Mouse (Mus musculus) midbrain, embryonic 10.5 days (tissue): ENCODE results near the gene Mindy1. TPM values are rescaled to one million over a fixed set of nuclear protein-coding genes. Genes with fewer than 3 reads are reported as not detected.

Experiments used
- DNase-seq: peaks from one replicate; pipeline ENCODE4 v3.0.0-alpha.2; 2017; ENCODE audit warnings: low spot score
- H3K27ac ChIP-seq: fragments of 300-500 bp; sonication (generic); replicated peaks from 2 replicates; pipeline ENCODE4 v1.5.1; 2016; ENCODE audit warnings: mild to moderate bottlenecking
- H3K27me3 ChIP-seq: fragments of 300-500 bp; sonication (generic); 2 replicates; pipeline ENCODE4 v1.6.1; 2016; ENCODE audit warnings: low read depth, mild to moderate bottlenecking; ENCODE audit not compliant: poor library complexity, severe bottlenecking
- H3K36me3 ChIP-seq: fragments of 300-500 bp; sonication (generic); 2 replicates; pipeline ENCODE4 v1.6.1; 2016; ENCODE audit warnings: mild to moderate bottlenecking, moderate library complexity
- H3K4me1 ChIP-seq: fragments of 300-500 bp; sonication (generic); 2 replicates; pipeline ENCODE4 v1.6.1; 2016
- H3K4me3 ChIP-seq: fragments of 300-500 bp; sonication (generic); 2 replicates; pipeline ENCODE4 v1.5.1; 2016; ENCODE audit warnings: mild to moderate bottlenecking, moderate library complexity
- H3K9me3 ChIP-seq: fragments of 300-500 bp; sonication (generic); replicated peaks from 2 replicates; pipeline ENCODE4 v1.6.1; 2016; ENCODE audit warnings: mild to moderate bottlenecking
- WGBS: fragments of 180-500 bp; shearing (Covaris S2); methylation state at CpG from one replicate; pipeline ENCODE4 v1.1.7; 2016; 5-methylcytosine and 5-hydroxymethylcytosine counted together
- polyA plus RNA-seq: library from polyadenylated mRNA; unstranded; fragments of >200 nt; fragmentation: Nextera tagmentation; extraction: Ambion mirVana; gene quantifications from 2 replicates; pipeline ENCODE4 v1.2.1, GENCODE M21; 2016

Mindy1 gene
- polyA plus RNA-seq, 1 experiment from 2014 or later, result 29.2 TPM

- DNase-seq, result no peak
- peaks cover 37% of the 10 kb centered on the region for H3K36me3 ChIP-seq
- H3K4me3 ChIP-seq, result no peak overlapping the region
- WGBS, result 89% methylated on average over 7 of the region's 7 CpGs
- no peak overlapping the region for H3K27ac ChIP-seq
- H3K27me3 ChIP-seq, result no peaks in the 10 kb centered on the region
- H3K9me3 ChIP-seq, result no peaks in the 10 kb centered on the region
- H3K4me1 ChIP-seq, result peaks cover 25% of the 10 kb centered on the region
Measured at GRCm38 (mm10) chr3:95286510-95286909, 5.4 kb downstream of the Mindy1 start.

DNA sequence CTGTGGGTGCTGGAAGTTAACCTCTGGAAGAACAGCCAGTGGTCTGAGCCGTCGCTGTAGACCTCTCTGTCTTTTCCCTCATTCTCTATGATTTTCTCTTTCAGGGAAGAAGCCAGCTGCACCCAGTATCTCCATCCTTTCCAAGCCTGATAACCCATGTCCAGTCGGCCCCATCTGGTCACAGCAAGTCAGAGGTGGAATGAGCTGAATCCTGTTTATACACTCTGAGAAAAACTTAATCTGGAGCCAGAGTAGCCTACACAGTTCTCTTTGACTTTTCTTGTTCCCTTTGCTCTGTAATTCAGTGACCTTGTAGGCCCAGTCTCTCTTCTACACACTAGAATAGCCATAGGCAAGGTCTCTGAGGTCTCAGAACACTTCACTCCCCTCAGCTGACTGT is 6.4 kb downstream of the Mindy1 start:
- H3K36me3 ChIP-seq, result peaks cover 43% of the 10 kb centered on the region
- WGBS, result 93% methylated on average over 3 of the region's 3 CpGs
- peaks cover 17% of the 10 kb centered on the region for H3K4me1 ChIP-seq
- no peaks in the 10 kb centered on the region for H3K27me3 ChIP-seq
- H3K4me3 ChIP-seq, result no peak overlapping the region
- H3K9me3 ChIP-seq, result no peaks in the 10 kb centered on the region
- DNase-seq, result no peak
- no peak overlapping the region for H3K27ac ChIP-seq

DNA sequence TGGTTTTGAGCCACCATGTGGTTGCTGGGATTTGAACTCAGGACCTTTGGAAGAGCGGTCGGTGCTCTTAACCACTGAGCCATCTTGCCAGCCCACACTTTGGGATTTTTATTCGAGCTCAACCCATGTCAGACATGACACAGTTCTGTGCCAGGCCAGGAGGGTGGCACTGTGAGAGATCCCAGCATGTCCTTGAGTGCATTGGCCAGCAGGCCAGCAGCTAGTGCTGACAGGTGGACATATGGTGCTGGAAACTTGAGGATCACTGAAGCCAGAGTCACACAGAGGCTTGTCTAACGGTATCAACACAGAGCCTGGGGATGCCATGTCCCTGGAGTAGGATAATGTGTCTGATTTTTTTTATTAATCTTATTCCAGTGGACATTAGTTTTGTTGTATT is 8.3 kb downstream of the Mindy1 start:
- Histone ChIP-seq H3K36me3 (peaks cover 61% of the 10 kb centered on the region), H3K4me1 (peaks cover 5% of the 10 kb centered on the region; the same call in 1 of the 2 replicates), H3K4me3 (no peak overlapping the region), H3K27ac (no peak overlapping the region), H3K27me3 (no peaks in the 10 kb centered on the region), H3K9me3 (no peaks in the 10 kb centered on the region)
- no peak for DNase-seq
- WGBS, result 95% methylated on average over 4 of the region's 4 CpGs

- Histone ChIP-seq H3K4me1 (no peaks in the 10 kb centered on the region), H3K4me3 (no peak overlapping the region), H3K27me3 (no peaks in the 10 kb centered on the region), H3K9me3 (no peaks in the 10 kb centered on the region), H3K36me3 (peaks cover 68% of the 10 kb centered on the region), H3K27ac (no peak overlapping the region)
- no peak for DNase-seq
- 82% methylated on average over 6 of the region's 6 CpGs for WGBS
Measured at GRCm38 (mm10) chr3:95290156-95290555, 9.0 kb downstream of the Mindy1 start.

GRCm38 (mm10) chr3:95291041-95291440 is 9.9 kb downstream of the Mindy1 start:
- Histone ChIP-seq H3K27me3 (no peaks in the 10 kb centered on the region), H3K4me1 (peaks cover 2% of the 10 kb centered on the region; the same call in 1 of the 2 replicates), H3K27ac (no peak overlapping the region), H3K9me3 (no peaks in the 10 kb centered on the region), H3K4me3 (no peak overlapping the region), H3K36me3 (peaks cover 75% of the 10 kb centered on the region)
- WGBS, result 91% methylated on average over 4 of the region's 4 CpGs
- no peak for DNase-seq

- peaks cover 6% of the 10 kb centered on the region; the same call in 1 of the 2 replicates for H3K4me1 ChIP-seq
- H3K27me3 ChIP-seq, result no peaks in the 10 kb centered on the region
- H3K9me3 ChIP-seq, result no peaks in the 10 kb centered on the region
- H3K4me3 ChIP-seq, result no peak overlapping the region
- H3K27ac ChIP-seq, result no peak overlapping the region
- DNase-seq, result no peak
- 87% methylated on average over 2 of the region's 2 CpGs for WGBS
- H3K36me3 ChIP-seq, result peaks cover 83% of the 10 kb centered on the region
Measured at GRCm38 (mm10) chr3:95292899-95293298, 11.8 kb downstream of the Mindy1 start.

DNA sequence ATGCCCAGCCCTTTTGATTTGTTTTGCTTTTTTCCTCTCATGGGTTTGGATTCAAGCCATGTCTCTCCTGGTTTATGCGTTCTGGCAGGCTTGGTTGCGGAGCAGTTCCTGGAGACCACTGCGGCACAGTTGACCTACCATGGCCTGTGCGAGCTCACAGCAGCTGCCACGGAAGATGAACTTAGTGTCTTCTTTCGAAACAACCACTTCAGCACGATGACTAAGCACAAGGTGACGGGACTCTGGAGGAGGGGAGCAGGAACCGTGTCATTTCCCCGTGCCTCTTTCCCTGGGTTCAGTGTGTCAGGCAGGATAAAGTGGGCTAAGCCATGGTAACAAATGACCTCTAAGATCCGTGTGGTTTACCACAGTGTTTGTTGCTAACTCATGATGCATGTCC is 12.4 kb downstream of the Mindy1 start:
- WGBS, result 85% methylated on average over 11 of the region's 11 CpGs
- peaks cover 77% of the 10 kb centered on the region for H3K36me3 ChIP-seq
- DNase-seq, result no peak
- H3K27ac ChIP-seq, result no peak overlapping the region
- no peaks in the 10 kb centered on the region for H3K9me3 ChIP-seq
- H3K27me3 ChIP-seq, result no peaks in the 10 kb centered on the region
- no peak overlapping the region for H3K4me3 ChIP-seq
- peaks cover 6% of the 10 kb centered on the region; the same call in 1 of the 2 replicates for H3K4me1 ChIP-seq

DNA sequence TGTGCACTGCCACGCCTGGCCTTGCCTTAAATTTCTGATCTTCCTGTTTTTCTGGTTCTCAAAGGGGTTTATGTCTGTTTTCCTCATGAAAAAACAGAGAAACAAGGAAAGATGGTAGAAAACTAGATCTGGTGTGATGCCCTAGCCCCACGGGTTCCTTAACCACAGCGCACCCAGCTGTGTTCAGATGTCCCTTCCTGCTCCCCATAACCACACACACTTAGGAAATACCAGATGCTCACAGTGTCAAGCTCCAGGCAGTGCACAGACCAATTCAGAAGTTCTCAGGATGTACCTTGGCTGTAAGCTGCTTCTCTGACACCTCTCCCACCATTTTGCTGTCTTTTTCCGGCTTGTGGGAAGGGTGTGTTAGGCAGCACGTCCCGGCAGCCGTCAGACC is 13.2 kb downstream of the Mindy1 start:
- no peak for DNase-seq
- Histone ChIP-seq H3K9me3 (no peaks in the 10 kb centered on the region), H3K27me3 (no peaks in the 10 kb centered on the region), H3K36me3 (peaks cover 73% of the 10 kb centered on the region), H3K4me3 (no peak overlapping the region), H3K27ac (no peak overlapping the region), H3K4me1 (peaks cover 6% of the 10 kb centered on the region; the same call in 1 of the 2 replicates)
- 82% methylated on average over 7 of the region's 7 CpGs for WGBS

DNA sequence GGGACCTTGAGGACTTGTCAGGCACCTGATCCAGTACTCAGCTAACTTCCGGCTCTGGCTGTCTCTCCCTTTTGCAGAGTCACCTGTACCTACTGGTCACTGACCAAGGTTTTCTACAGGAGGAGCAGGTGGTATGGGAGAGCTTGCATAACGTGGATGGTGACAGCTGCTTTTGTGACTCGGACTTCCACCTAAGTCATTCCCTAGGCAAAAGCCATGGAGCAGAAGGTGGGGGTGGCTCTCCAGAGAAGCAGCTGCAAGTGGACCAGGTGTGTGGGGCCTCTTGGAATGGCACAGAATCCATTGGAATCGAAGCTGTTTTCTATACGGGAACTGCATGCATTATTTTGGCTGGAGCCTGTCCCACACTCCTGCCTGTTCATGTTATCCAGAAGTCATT is 13.6 kb downstream of the Mindy1 start:
- no peak overlapping the region for H3K4me3 ChIP-seq
- H3K27me3 ChIP-seq, result no peaks in the 10 kb centered on the region
- WGBS, result 88% methylated on average over 5 of the region's 5 CpGs
- H3K27ac ChIP-seq, result no peak overlapping the region
- H3K9me3 ChIP-seq, result no peaks in the 10 kb centered on the region
- peaks cover 70% of the 10 kb centered on the region for H3K36me3 ChIP-seq
- DNase-seq, result no peak
- H3K4me1 ChIP-seq, result peaks cover 6% of the 10 kb centered on the region; the same call in 1 of the 2 replicates

DNA sequence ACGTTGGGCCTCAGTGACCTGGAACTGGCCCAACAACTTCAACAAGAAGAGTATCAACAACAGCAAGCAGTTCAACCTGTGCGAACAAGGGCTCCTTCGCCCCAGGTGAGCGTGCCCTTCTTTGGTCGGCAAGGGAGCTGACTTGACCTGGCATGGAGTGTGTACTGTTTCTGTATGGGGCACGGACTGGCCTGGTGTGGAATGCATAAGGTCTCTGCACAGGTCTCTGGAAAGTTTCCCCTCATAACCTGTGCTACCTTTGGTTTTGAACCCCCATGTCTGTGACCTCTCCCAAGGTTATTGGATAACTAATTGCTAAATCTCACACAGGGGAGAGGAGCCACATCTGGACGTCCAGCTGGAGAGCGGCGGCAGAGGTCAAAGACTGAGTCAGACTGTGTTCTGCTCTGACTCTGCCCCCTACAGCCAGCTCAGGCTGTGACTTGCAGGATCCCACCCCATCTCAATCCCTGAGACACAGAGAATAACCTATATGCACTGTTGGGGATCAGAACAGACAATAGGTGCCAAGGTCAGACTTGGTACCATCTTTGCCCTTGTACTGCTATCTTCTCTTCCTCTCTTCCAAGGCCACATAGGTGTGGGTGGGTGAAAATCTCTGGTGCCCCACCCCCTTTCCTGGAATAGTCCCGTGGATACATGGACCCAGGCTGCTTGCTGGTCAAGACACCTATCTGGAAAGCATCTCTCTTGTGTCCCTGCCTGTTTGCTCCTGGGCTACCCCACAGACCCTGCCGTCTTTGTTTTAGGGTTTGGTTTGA is 14.4 kb downstream of the Mindy1 start:
- H3K4me3 ChIP-seq, result no peak overlapping the region
- WGBS, result 83% methylated on average over 11 of the region's 11 CpGs
- no peaks in the 10 kb centered on the region for H3K9me3 ChIP-seq
- no peak overlapping the region for H3K27ac ChIP-seq
- no peak for DNase-seq
- peaks cover 64% of the 10 kb centered on the region for H3K36me3 ChIP-seq
- peaks cover 6% of the 10 kb centered on the region; the same call in 1 of the 2 replicates for H3K4me1 ChIP-seq
- H3K27me3 ChIP-seq, result no peaks in the 10 kb centered on the region

GRCm38 (mm10) chr3:95296103-95296469 is 14.9 kb downstream of the Mindy1 start:
- H3K4me1 ChIP-seq, result peaks cover 6% of the 10 kb centered on the region; the same call in 1 of the 2 replicates
- whole genome bisulfite sequencing, result 13% methylated on average over 5 of the region's 5 CpGs
- no peaks in the 10 kb centered on the region for H3K27me3 ChIP-seq
- no peaks in the 10 kb centered on the region for H3K9me3 ChIP-seq
- H3K4me3 ChIP-seq, result no peak overlapping the region
- peaks cover 58% of the 10 kb centered on the region for H3K36me3 ChIP-seq
- peak; percentile 30 for DNase-seq
- no peak overlapping the region for H3K27ac ChIP-seq

- WGBS, result 95% methylated on average over 7 of the region's 7 CpGs
- H3K27me3 ChIP-seq, result no peaks in the 10 kb centered on the region
- no peaks in the 10 kb centered on the region for H3K9me3 ChIP-seq
- peaks cover 44% of the 10 kb centered on the region for H3K36me3 ChIP-seq
- no peak overlapping the region for H3K27ac ChIP-seq
- peaks cover 6% of the 10 kb centered on the region; the same call in 1 of the 2 replicates for H3K4me1 ChIP-seq
- DNase-seq, result no peak
- H3K4me3 ChIP-seq, result no peak overlapping the region
Measured at GRCm38 (mm10) chr3:95298018-95298417, 16.9 kb downstream of the Mindy1 start.

DNA sequence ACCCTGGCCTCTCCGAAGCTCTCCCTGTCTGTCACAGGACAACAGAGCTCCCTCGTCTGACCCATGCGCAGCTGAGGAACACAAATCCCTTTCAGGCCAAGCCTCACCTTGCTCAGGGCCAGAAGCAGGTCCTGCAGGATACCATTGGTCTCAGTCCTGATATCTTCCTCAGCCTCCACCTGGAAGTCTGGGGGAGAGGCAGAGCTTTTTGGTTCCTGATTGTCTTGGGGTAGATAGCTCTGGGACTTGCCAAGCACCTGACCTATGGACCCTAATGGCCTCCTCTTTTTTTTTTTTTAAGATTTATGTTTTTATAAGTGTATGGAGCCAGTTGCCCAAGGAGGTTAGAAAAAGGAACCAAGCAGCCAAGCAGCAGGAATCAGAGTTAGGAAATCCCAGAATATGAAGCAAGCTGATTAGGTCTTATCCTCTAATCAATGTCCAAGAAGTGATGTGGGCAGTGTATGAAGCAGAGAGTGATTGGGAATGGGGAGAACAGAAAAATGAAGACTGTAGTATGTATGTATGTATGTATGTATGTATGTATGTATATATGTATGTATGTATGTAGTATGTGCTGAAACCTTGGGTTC is 20.2 kb downstream of the Mindy1 start:
- 0 out of 2 replicates have a peak, but pooled peaks cover 1% of the 10 kb centered on the region for H3K4me1 ChIP-seq

More for the DNA sequence above, 20.2 kb downstream of the Mindy1 start:
- H3K9me3 ChIP-seq, result no peaks in the 10 kb centered on the region
- no peaks in the 10 kb centered on the region for H3K27me3 ChIP-seq
- peaks cover 18% of the 10 kb centered on the region for H3K36me3 ChIP-seq
- DNase-seq, result no peak
- WGBS, result 87% methylated on average over 3 of the region's 3 CpGs
- no peak overlapping the region for H3K27ac ChIP-seq
- no peak overlapping the region for H3K4me3 ChIP-seq
